8 mouse cellular contexts compared by ENCODE assay signal in the genomic region with DNA sequence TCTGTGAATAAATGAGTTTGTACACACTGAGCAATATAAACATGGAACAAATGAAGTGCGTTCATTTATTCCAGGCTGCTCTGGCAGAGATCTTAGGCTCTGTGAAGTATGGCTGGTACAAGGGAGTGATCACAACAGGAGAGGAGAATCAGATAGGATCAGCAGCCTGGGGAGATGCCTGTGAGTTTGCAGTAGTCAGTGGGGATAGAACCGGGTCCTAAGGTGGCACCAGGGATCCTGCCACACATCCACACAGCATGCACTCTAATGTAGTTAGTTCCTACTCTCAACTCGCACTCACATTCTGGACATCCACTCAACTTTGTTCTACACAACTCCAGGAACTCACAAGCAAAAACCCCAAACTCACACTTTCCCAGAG. TPM values are rescaled to one million over a fixed set of nuclear protein-coding genes. Genes with fewer than 3 reads are reported as not detected.
A peak's percentile ranks its signal among the peaks of the same experiment; 100 is the strongest.
DNase-seq lines count a peak whose midpoint lies in the region; ATAC-seq and TF ChIP-seq lines count a peak whose summit lies in the region.

No protein-coding gene starts in this region.

- H3K4me3 ChIP-seq in erythroblast, embryonic 14.5 days (replicated peaks), result peak overlapping the region; percentile 72
- peak overlapping the region; percentile 95 for H3K4me3 ChIP-seq in testis, adult 2 months (ENCODE audit: control insufficient read depth, low read depth, low read length)
- peak overlapping the region; percentile 67 for H3K4me3 ChIP-seq in limb, embryonic 15.5 days
- peak overlapping the region; percentile 70 for H3K4me3 ChIP-seq in stomach, embryonic 15.5 days (replicated peaks)

- ATAC-seq in erythroblast, adult 5-6 weeks (replicated peaks; ENCODE audit: low FRiP score, poor library complexity, severe bottlenecking), result no peak
- ATAC-seq in limb, embryonic 15.5 days (ENCODE audit: insufficient number of reproducible peaks, low FRiP score, low TSS enrichment, low read depth), result peak; percentile 12; the same call in 1 of the 2 replicates
- ATAC-seq in stomach, embryonic 15.5 days (ENCODE audit: insufficient read depth, low FRiP score, low read depth), result peak; percentile 4; the same call in 1 of the 2 replicates

- no peak for TF ChIP-seq CTCF in testis, adult 2 months (IDR thresholded peaks at IDR 0.05; ENCODE audit: control insufficient read depth, insufficient read depth, insufficient replicate concordance, low read depth, low read length)

- WGBS in limb, embryonic 15.5 days, result 7% methylated on average over 3 of the region's 3 CpGs
- 7% methylated on average over 3 of the region's 3 CpGs for WGBS in stomach, embryonic 15.5 days

- peak overlapping the region; percentile 80 for H3K27ac ChIP-seq in testis, adult 2 months (ENCODE audit: control insufficient read depth, insufficient read depth, low read depth, low read length)
- H3K27ac ChIP-seq in limb, embryonic 15.5 days, result peak overlapping the region; percentile 97
- peak overlapping the region; percentile 97; the same call in 1 of the 2 replicates for H3K27ac ChIP-seq in stomach, embryonic 15.5 days

- H3K4me1 ChIP-seq in erythroblast, embryonic 14.5 days (ENCODE audit: control insufficient read depth), result peaks cover 25% of the 10 kb centered on the region
- peaks cover 6% of the 10 kb centered on the region for H3K4me1 ChIP-seq in testis, adult 2 months (ENCODE audit: control insufficient read depth, insufficient read depth, low read length)
- peaks cover 8% of the 10 kb centered on the region for H3K4me1 ChIP-seq in limb, embryonic 15.5 days
- no peaks in the 10 kb centered on the region for H3K4me1 ChIP-seq in stomach, embryonic 15.5 days

- H3K4me2 ChIP-seq in limb, embryonic 15.5 days, result peak overlapping the region; percentile 52
- peak overlapping the region; percentile 78 for H3K4me2 ChIP-seq in stomach, embryonic 15.5 days

- TF ChIP-seq POLR2A in testis, adult 2 months (IDR thresholded peaks at IDR 0.05; ENCODE audit: control insufficient read depth, low read depth, low read length), result no peak

- peaks cover 6% of the 10 kb centered on the region for H3K9me3 ChIP-seq in erythroblast, embryonic 14.5 days (ENCODE audit: control insufficient read depth, low read length)
- no peaks in the 10 kb centered on the region for H3K9me3 ChIP-seq in limb, embryonic 15.5 days
- no peaks in the 10 kb centered on the region for H3K9me3 ChIP-seq in stomach, embryonic 15.5 days

- H3K9ac ChIP-seq in limb, embryonic 15.5 days, result peak overlapping the region; percentile 35
- no peak overlapping the region for H3K9ac ChIP-seq in stomach, embryonic 15.5 days

- no peak for DNase-seq in testis, postnatal 10 days (ENCODE audit: low spot score)
- DNase-seq in layer of hippocampus, adult 8-10 months (ENCODE audit: low spot score in 2 of 2), result no peak
- no peak for DNase-seq in left cerebral cortex, adult 8-10 months (ENCODE audit: low spot score in 2 of 2)

- H3K36me3 ChIP-seq in erythroblast, embryonic 14.5 days (ENCODE audit: control insufficient read depth), result no peaks in the 10 kb centered on the region
- no peaks in the 10 kb centered on the region for H3K36me3 ChIP-seq in testis, adult 2 months (ENCODE audit: control insufficient read depth, insufficient read depth, low read length)
- H3K36me3 ChIP-seq in limb, embryonic 15.5 days, result no peaks in the 10 kb centered on the region
- no peaks in the 10 kb centered on the region for H3K36me3 ChIP-seq in stomach, embryonic 15.5 days

- H3K27me3 ChIP-seq in erythroblast, embryonic 14.5 days (ENCODE audit: control insufficient read depth), result no peaks in the 10 kb centered on the region
- no peaks in the 10 kb centered on the region for H3K27me3 ChIP-seq in testis, adult 2 months (ENCODE audit: control insufficient read depth, insufficient read depth, low read length)
- H3K27me3 ChIP-seq in limb, embryonic 15.5 days, result no peaks in the 10 kb centered on the region
- H3K27me3 ChIP-seq in stomach, embryonic 15.5 days (replicated peaks), result no peaks in the 10 kb centered on the region

RNA-seq across cellular contexts. Expression of gene Pemt, which starts 0.6 kb away (rescaled TPM):
- 0.49 and 0.87 TPM in 2 replicates for polyA plus RNA-seq in erythroblast, embryonic 14.5 days (2012)
- 3.8 and 6.7 TPM in 2 replicates for total RNA-seq in erythroblast, adult 5-6 weeks (2015; ENCODE audit: low replicate concordance)
- 0.98 and 6.6 TPM in 2 replicates for total RNA-seq in erythroblast, adult 5-6 weeks (2017; ENCODE audit: low replicate concordance)
- 40.0 and 41.5 TPM in 2 replicates for polyA plus RNA-seq in testis, adult 2 months (2012; rRNA removed)
- polyA plus RNA-seq in limb, embryonic 15.5 days (2015; fragmentation: Nextera tagmentation; extraction: Ambion mirVana), result 4.6 and 7.0 TPM in 2 replicates
- polyA plus RNA-seq in stomach, embryonic 15.5 days (2015; fragmentation: Nextera tagmentation; extraction: Ambion mirVana), result 8.8 and 9.2 TPM in 2 replicates
- total RNA-seq in layer of hippocampus, adult 8-10 months (2022), result 1 to 10 TPM; 3.0 to 7.8 (median 6.2) TPM
- 1 to 10 TPM; 2.7 to 6.2 (median 4.3) TPM for total RNA-seq in left cerebral cortex, adult 8-10 months (2022)

RNA-seq across cellular contexts. Expression of gene Rai1, which starts 59.1 kb away (rescaled TPM):
- 1.9 and 2.0 TPM in 2 replicates for polyA plus RNA-seq in erythroblast, embryonic 14.5 days (2012)
- total RNA-seq in erythroblast, adult 5-6 weeks (2015; ENCODE audit: low replicate concordance), result 4.0 and 6.3 TPM in 2 replicates
- total RNA-seq in erythroblast, adult 5-6 weeks (2017; ENCODE audit: low replicate concordance), result 1.3 and 1.5 TPM in 2 replicates
- polyA plus RNA-seq in testis, adult 2 months (2012; rRNA removed), result 5.2 and 6.0 TPM in 2 replicates
- 18.9 and 22.6 TPM in 2 replicates for polyA plus RNA-seq in limb, embryonic 15.5 days (2015; fragmentation: Nextera tagmentation; extraction: Ambion mirVana)
- polyA plus RNA-seq in stomach, embryonic 15.5 days (2015; fragmentation: Nextera tagmentation; extraction: Ambion mirVana), result 21.7 and 24.4 TPM in 2 replicates
- total RNA-seq in layer of hippocampus, adult 8-10 months (2022), result 10 to 100 TPM; 70.5 to 85.6 (median 78.1) TPM
- total RNA-seq in left cerebral cortex, adult 8-10 months (2022), result 10 to 100 TPM; 69.5 to 78.3 (median 71.5) TPM
